Mouse (Mus musculus): ENCODE results near the gene Hoxa6. TPM values are rescaled to one million over a fixed set of nuclear protein-coding genes. Genes with fewer than 3 reads are reported as not detected.
A peak's percentile ranks its signal among the peaks of the same experiment; 100 is the strongest.

The Hoxa6 gene
- polyA plus RNA-seq, 1 experiment from 2014 or later, result not detected

DNA sequence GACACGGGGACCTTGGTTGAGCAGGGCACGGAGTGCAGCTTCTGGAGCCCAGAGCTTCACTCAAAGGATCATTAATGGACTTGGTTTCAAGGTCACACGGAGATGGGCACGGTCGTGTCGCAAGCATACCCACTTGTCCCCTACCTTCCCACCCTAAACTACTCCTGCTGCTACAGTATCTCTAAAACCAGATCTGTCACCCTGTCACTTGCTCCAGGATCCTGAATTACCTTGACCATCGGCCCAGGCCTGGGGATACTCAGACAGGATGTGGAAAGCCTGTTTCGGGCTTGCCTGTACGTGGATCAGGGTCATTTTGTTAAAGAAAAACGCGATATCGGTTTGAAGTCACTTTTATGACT, 1.1 kb upstream of the Hoxa6 start:
- Histone ChIP-seq H3K36me3 (no peaks in the 10 kb centered on the region), H3K4me2 (no peak overlapping the region), H3K27ac (ENCODE audit: poor library complexity, severe bottlenecking) (no peak overlapping the region), H3K4me1 (replicated peaks) (peaks cover 16% of the 10 kb centered on the region), H3K9me3 (replicated peaks) (no peaks in the 10 kb centered on the region), H3K4me3 (no peak overlapping the region), H3K27me3 (replicated peaks) (peaks cover 96% of the 10 kb centered on the region), H3K9ac (no peak overlapping the region)
- ATAC-seq (ENCODE audit: insufficient number of reproducible peaks, low FRiP score), result no peak
- WGBS, result 8% methylated on average over 12 of the region's 12 CpGs

DNA sequence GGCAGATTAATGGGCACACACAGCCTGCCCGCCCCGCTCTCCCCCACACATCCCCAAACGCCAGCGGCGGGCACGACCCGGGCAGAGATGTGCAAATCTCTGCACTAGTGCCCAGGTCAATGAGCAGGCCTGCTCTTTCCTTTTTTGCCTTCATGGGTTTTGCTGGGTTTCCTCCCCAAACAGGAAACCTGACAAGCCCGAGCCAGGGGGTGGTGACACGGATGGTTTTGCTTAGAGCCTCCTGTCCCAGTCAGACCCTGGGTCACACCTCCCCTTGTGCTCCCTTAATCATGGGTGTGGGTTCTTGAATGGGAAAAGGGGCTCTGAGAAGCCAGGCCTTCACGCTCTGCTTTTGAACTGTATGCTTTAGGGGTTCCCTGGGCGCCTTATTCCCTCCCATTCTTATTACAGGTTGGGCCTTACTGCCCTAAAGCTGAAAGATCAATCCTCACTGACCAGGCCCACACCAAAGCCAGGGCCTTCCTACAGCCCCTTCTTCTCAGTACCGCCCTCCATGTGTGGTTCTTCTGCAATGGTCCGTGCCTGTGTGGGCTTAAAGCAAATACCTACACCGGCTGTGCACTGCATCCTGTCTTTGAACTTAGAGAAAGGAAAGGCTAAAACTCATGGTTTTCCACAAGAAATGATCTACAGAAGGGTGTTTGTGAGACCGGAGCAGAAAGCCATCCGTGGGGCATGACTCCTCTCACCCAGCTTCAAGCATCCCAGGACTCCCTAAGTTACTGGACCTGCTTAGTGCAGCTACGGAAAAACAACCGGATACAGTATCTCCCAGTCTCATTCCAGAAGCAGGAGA, 554 bp upstream of the Hoxa6 start:
- Histone ChIP-seq H3K36me3 (no peaks in the 10 kb centered on the region), H3K4me3 (peak overlapping the region; percentile 25), H3K4me1 (replicated peaks) (peaks cover 22% of the 10 kb centered on the region), H3K9ac (no peak overlapping the region), H3K4me2 (peak overlapping the region; percentile 49), H3K27me3 (replicated peaks) (peaks cover 96% of the 10 kb centered on the region), H3K9me3 (replicated peaks) (no peaks in the 10 kb centered on the region), H3K27ac (ENCODE audit: poor library complexity, severe bottlenecking) (no peak overlapping the region)
- ATAC-seq (ENCODE audit: insufficient number of reproducible peaks, low FRiP score), result no peak
- WGBS, result 5% methylated on average over 18 of the region's 18 CpGs

DNA sequence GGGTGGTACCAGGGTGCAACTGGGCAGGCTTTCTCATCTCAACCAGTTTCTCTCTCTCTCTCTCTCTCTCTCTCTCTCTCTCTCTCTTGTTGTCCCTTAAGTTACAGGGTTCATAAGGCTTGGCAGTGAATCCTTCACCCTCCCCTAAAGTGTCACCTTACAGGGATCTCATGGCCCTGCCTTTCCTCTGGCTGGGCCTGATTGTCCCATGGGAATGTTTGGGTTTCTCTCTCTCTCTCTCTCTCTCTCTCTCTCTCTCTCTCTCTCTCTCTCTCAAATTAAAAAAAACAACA, 892 bp downstream of the Hoxa6 start:
- Histone ChIP-seq H3K4me2 (no peak overlapping the region), H3K4me1 (replicated peaks) (peaks cover 26% of the 10 kb centered on the region), H3K36me3 (no peaks in the 10 kb centered on the region), H3K27me3 (replicated peaks) (peaks cover 98% of the 10 kb centered on the region), H3K9me3 (replicated peaks) (no peaks in the 10 kb centered on the region), H3K4me3 (no peak overlapping the region), H3K27ac (ENCODE audit: poor library complexity, severe bottlenecking) (no peak overlapping the region), H3K9ac (no peak overlapping the region)
- no peak for ATAC-seq (ENCODE audit: insufficient number of reproducible peaks, low FRiP score)

DNA sequence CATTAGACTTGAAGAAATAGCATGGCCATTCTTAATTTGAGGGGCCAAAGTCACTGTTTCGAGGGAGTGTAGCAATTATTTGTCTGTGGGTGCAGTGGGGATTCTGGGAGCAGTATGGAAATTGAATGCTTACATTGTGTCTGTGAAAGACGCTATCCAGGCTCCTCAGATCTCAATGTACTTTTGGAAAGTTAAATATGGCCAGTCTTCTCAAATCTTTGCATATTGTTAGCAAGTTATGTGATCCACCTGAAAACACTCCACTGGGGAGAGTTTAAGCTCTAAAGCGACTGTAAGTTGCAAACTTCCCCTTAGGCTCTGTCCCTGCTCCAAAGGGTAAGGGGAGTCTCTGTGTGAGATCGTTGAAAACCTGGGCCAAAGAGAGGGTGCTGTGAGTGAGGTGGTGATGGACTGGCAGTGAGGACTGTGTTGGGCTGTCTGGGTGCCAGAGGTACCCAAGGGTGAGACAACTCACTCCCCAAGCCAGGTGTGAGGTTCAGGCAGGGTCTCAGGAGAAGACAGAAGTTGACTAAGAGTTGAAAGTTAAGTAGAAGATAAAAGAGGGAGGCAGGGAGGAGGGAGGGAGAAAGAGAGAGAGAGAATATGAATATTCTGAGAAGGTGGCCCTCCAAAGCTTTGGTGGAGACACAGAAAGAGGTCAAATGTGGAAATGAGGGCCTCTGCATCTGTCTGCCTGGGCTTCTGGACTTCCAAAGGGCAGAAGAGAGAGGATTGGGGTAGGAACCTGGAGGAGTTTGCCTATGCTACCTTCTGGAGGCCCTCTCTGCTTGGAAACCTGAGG, 1.4 kb downstream of the Hoxa6 start:
- H3K4me3 ChIP-seq, result no peak overlapping the region
- H3K9me3 ChIP-seq (replicated peaks), result no peaks in the 10 kb centered on the region
- no peak overlapping the region for H3K9ac ChIP-seq
- 4% methylated on average over 4 of the region's 4 CpGs for WGBS
- H3K36me3 ChIP-seq, result no peaks in the 10 kb centered on the region
- no peak overlapping the region for H3K27ac ChIP-seq (ENCODE audit: poor library complexity, severe bottlenecking)
- H3K27me3 ChIP-seq (replicated peaks), result peaks cover 97% of the 10 kb centered on the region
- H3K4me1 ChIP-seq (replicated peaks), result peaks cover 24% of the 10 kb centered on the region
- H3K4me2 ChIP-seq, result no peak overlapping the region
- no peak for ATAC-seq (ENCODE audit: insufficient number of reproducible peaks, low FRiP score)

DNA sequence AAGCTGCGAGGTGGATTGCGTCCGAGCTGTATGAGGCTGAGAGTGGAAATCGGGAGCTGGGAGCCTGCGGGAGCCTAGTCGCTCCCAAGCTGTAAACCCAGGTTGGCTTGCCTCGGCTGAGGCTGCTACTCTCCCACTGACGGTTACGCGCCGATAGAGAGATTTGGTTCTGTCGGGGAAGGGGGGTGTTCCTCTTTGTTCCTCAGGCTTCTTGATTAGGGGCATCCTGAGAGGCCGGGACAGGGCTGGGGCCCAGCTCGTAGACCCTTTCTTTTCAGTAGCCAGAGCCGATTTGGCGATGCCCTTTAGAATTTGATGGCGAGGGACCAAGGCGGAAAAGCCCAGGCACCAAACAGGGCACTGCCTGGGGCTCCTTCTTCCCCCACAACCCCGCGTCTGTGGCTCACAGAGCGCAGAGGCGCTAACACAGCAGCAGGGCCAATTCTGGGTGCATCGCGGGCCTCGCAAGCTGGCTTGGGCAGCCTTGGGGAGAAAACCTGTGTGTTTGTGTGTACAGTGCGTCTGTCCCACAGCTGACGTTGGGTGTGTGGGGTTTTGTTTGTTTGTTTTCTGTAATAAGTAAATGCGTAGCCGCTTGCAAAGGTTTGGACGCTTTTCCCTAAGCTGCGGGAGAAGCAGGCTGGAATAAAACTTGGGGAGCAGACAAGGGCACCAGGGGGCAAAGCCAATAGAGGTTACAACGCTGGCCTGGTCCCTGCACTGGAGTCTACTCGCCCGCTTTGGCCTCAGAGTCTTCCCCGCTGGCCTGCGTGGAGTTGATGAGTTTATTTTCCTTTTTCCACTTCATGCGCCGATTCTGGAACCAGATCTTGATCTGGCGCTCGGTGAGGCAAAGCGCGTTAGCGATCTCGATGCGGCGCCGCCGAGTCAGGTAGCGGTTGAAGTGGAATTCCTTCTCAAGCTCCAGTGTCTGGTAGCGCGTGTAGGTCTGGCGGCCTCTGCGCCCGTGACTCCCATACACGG, 2.6 kb downstream of the Hoxa6 start:
- Histone ChIP-seq H3K4me1 (replicated peaks) (peaks cover 24% of the 10 kb centered on the region), H3K36me3 (no peaks in the 10 kb centered on the region), H3K9ac (no peak overlapping the region), H3K4me2 (no peak overlapping the region), H3K27ac (ENCODE audit: poor library complexity, severe bottlenecking) (no peak overlapping the region), H3K9me3 (replicated peaks) (no peaks in the 10 kb centered on the region), H3K27me3 (replicated peaks) (peaks cover 96% of the 10 kb centered on the region), H3K4me3 (no peak overlapping the region)
- ATAC-seq (ENCODE audit: insufficient number of reproducible peaks, low FRiP score), result no peak
- 2% methylated on average over 55 of the region's 55 CpGs for WGBS

DNA sequence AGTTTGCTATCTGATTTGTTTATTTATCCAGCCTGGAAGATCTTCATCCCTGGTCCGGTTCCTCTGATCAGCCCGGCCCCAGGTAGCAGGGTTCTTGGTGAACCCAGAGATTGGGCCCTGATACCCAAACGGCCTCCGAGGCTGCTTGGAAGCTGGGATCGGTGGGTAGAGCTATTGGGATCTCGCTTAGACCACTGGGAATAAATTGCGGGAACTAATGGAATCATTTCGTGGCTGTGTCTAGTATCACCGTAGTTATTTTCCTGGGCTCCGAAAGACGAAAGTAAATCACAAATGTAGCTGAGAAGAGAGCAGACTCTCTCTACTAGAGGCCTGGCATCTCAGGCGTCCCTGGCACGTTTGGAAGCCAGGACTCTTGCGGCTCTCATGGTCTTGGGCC, 3.3 kb downstream of the Hoxa6 start:
- Histone ChIP-seq H3K4me1 (replicated peaks) (peaks cover 24% of the 10 kb centered on the region), H3K9me3 (replicated peaks) (no peaks in the 10 kb centered on the region), H3K9ac (no peak overlapping the region), H3K36me3 (no peaks in the 10 kb centered on the region), H3K27ac (ENCODE audit: poor library complexity, severe bottlenecking) (no peak overlapping the region), H3K4me3 (no peak overlapping the region), H3K27me3 (replicated peaks) (peaks cover 97% of the 10 kb centered on the region), H3K4me2 (no peak overlapping the region)
- 3% methylated on average over 14 of the region's 14 CpGs for WGBS
- no peak for ATAC-seq (ENCODE audit: insufficient number of reproducible peaks, low FRiP score)

DNA sequence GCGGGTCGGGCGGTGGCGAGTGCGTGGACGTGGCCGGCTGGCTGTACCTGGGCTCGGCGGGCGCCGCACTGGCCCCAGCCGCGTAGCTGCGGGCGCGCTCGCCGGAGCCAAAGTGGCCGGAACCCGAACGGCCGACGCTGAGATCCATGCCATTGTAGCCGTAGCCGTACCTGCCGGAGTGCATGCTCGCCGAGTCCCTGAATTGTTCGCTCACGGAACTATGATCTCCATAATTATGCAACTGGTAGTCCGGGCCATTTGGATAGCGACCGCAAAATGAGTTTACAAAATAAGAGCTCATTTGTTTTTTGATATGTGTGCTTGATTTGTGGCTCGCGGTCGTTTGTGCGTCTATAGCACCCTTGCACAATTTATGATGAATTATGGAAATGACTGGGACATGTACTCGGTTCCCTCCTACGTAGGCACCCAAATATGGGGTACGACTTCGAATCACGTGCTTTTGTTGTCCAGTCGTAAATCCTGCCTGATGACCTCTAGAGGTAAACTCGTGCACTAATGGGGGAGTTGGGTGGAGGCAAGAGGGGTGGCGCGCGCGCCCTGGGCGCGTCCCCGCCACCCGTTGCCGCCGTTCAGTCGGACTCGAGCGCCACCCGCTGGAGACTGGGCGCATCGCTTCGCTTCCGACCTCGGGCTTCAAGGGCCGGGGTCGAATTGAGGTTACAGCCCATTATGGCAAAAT, 4.3 kb downstream of the Hoxa6 start, which contains the start of gene Hoxa5:
Gene Hoxa5, minus strand, starts transcription at position 538 of the 703 bp plus-strand sequence.
- Histone ChIP-seq H3K36me3 (no peaks in the 10 kb centered on the region), H3K27me3 (replicated peaks) (peaks cover 98% of the 10 kb centered on the region), H3K9ac (peak within 1 kb of the TSS; percentile 32; the same call in 1 of the 2 replicates), H3K27ac (ENCODE audit: poor library complexity, severe bottlenecking) (no peak within 1 kb of the TSS), H3K4me2 (peak within 1 kb of the TSS; percentile 66), H3K9me3 (replicated peaks) (no peaks in the 10 kb centered on the region), H3K4me3 (peak within 1 kb of the TSS; percentile 46), H3K4me1 (replicated peaks) (peaks cover 24% of the 10 kb centered on the region)
- under 1% methylated on average over 65 of the region's 65 CpGs for WGBS
- no peak for ATAC-seq (ENCODE audit: insufficient number of reproducible peaks, low FRiP score)

DNA sequence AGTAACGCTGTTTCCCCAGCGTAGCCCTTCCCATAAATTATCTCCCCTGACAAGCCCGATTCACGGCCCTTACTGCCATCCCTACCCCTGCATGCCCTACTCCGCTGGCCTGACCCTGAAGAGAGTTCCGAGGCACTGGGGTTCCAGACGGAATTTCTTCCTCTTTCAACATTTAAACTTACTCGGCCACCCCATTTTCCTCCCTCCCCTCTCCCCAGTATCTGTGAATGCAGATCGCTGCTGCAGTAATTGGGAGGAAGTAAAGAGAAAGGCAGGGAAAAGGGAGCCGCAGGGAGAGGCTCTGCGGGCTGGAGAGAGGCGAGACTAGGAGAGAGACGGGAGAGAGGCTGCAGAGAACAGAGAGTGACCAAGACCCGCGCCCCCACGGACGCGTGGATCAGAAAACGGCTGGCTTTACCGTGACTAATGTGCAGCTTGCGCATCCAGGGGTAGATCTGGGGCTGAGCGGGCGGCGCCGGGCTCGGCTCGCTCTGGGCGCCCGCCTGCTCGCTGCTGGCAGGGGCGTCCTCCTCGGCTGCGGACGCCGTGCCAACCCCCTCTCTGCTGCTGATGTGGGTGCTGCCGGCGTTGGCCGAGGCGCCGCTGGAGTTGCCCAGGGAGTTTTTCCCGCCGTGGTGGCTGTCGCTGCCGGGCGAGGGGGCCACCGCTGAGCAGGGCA, 5.0 kb downstream of the Hoxa6 start:
- peak overlapping the region; percentile 46 for H3K4me3 ChIP-seq
- H3K27me3 ChIP-seq (replicated peaks), result peaks cover 96% of the 10 kb centered on the region
- no peaks in the 10 kb centered on the region for H3K36me3 ChIP-seq
- H3K9me3 ChIP-seq (replicated peaks), result no peaks in the 10 kb centered on the region
- H3K27ac ChIP-seq (ENCODE audit: poor library complexity, severe bottlenecking), result no peak overlapping the region
- peak overlapping the region; percentile 66 for H3K4me2 ChIP-seq
- no peak for ATAC-seq (ENCODE audit: insufficient number of reproducible peaks, low FRiP score)
- peaks cover 21% of the 10 kb centered on the region for H3K4me1 ChIP-seq (replicated peaks)
- peak overlapping the region; percentile 32; the same call in 1 of the 2 replicates for H3K9ac ChIP-seq
- WGBS, result under 1% methylated on average over 43 of the region's 46 CpGs

DNA sequence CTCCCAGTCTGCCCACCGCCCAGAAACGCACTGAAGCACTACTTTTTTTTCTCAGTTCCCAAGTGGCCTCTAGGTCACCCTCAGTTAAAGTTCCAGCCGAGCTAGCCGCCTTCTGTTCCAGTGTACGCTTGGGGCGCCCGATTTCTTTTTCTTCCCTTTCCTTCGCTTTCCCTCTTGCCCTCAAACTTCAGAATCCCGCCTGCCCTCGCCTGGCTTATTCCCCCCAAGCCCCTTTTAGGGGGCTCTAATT, 5.5 kb downstream of the Hoxa6 start:
- Histone ChIP-seq H3K27me3 (replicated peaks) (peaks cover 96% of the 10 kb centered on the region), H3K4me2 (peak overlapping the region; percentile 66), H3K9me3 (replicated peaks) (no peaks in the 10 kb centered on the region), H3K27ac (ENCODE audit: poor library complexity, severe bottlenecking) (no peak overlapping the region), H3K9ac (no peak overlapping the region), H3K4me1 (replicated peaks) (peaks cover 16% of the 10 kb centered on the region), H3K4me3 (peak overlapping the region; percentile 46), H3K36me3 (no peaks in the 10 kb centered on the region)
- ATAC-seq (ENCODE audit: insufficient number of reproducible peaks, low FRiP score), result no peak
- under 1% methylated on average over 10 of the region's 10 CpGs for WGBS

DNA sequence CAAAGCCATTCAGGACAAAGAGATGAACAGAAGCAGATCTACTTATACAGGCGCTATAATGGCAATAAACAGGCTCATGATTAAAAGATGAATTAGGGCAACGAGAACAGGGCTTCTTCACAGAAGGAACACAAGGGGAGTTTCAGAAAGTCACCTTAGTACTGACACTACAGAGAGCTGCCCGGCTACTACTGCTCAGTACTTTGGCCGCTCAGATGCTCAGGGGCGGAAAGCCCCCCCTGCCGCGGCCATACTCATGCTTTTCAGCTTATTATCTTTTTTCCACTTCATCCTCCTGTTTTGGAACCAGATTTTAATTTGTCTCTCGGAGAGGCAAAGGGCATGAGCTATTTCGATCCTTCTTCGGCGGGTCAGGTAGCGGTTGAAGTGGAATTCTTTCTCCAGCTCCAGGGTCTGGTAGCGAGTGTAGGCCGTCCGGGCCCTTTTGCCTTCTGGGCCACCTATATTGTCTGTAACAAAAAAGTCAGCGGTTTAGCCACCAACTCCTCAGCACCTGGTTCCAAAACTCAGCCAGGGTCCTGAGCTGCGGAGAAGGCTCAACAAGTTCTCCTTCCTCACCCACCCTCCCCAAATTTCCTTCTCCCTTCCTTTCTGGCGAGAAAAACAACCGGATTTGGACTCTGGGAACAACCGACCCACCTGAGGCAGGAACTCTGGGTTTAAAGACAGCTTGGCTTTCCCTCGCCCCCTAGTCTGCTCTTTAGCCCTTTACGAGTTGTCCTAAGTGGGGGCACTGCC, 6.0 kb downstream of the Hoxa6 start:
- no peaks in the 10 kb centered on the region for H3K9me3 ChIP-seq (replicated peaks)
- 3% methylated on average over 22 of the region's 22 CpGs for WGBS
- peaks cover 16% of the 10 kb centered on the region for H3K4me1 ChIP-seq (replicated peaks)
- no peak overlapping the region for H3K9ac ChIP-seq
- no peak for ATAC-seq (ENCODE audit: insufficient number of reproducible peaks, low FRiP score)
- H3K4me2 ChIP-seq, result no peak overlapping the region
- H3K27ac ChIP-seq (ENCODE audit: poor library complexity, severe bottlenecking), result no peak overlapping the region
- no peaks in the 10 kb centered on the region for H3K36me3 ChIP-seq
- H3K4me3 ChIP-seq, result peak overlapping the region; percentile 46; the same call in 1 of the 2 replicates
- H3K27me3 ChIP-seq (replicated peaks), result peaks cover 96% of the 10 kb centered on the region

All from heart, embryonic 12.5 days (tissue).